Mouse (Mus musculus) forebrain, embryonic 12.5 days (tissue): ENCODE measurements around the gene Efnb3. TPM values are rescaled to one million over a fixed set of nuclear protein-coding genes. Genes with fewer than 3 reads are reported as not detected.

Source experiments
- ATAC-seq: fragments of 200-750 bp; cut with Nextera tagmentation; 2 replicates; pipeline ENCODE4 v1.8.0; 2017; ENCODE audit warnings: moderate TSS enrichment; ENCODE audit not compliant: low FRiP score
- H3K27ac ChIP-seq: fragments of 300-500 bp; sonication (generic); 2 replicates; pipeline ENCODE4 v1.5.1; 2016; ENCODE audit warnings: mild to moderate bottlenecking
- H3K27me3 ChIP-seq: fragments of 300-500 bp; sonication (generic); 2 replicates; pipeline ENCODE4 v1.6.1; 2016; ENCODE audit warnings: mild to moderate bottlenecking
- H3K36me3 ChIP-seq: fragments of 300-500 bp; sonication (generic); replicated peaks from 2 replicates; pipeline ENCODE4 v1.6.1; 2016; ENCODE audit warnings: mild to moderate bottlenecking
- H3K4me1 ChIP-seq: fragments of 300-500 bp; sonication (generic); 2 replicates; pipeline ENCODE4 v1.6.1; 2016
- H3K4me2 ChIP-seq: fragments of 300-500 bp; sonication (generic); 2 replicates; pipeline ENCODE4 v1.6.1; 2016; ENCODE audit warnings: mild to moderate bottlenecking, moderate library complexity
- H3K4me3 ChIP-seq: fragments of 300-500 bp; sonication (generic); replicated peaks from 2 replicates; pipeline ENCODE4 v1.5.1; 2016; ENCODE audit warnings: mild to moderate bottlenecking
- H3K9ac ChIP-seq: fragments of 300-500 bp; sonication (generic); 2 replicates; pipeline ENCODE4 v1.6.1; 2016; ENCODE audit warnings: mild to moderate bottlenecking
- H3K9me3 ChIP-seq: fragments of 300-500 bp; sonication (generic); 2 replicates; pipeline ENCODE4 v1.6.1; 2016
- WGBS: fragments of 180-500 bp; shearing (Covaris S2); methylation state at CpG from one replicate; pipeline ENCODE4 v1.1.7; 2016; 5-methylcytosine and 5-hydroxymethylcytosine counted together
- microRNA-seq: library from miRNA; unstranded; fragments of <30 nt; microRNA quantifications from one replicate; pipeline ENCODE4, GENCODE M21; 2017
- polyA plus RNA-seq: library from polyadenylated mRNA; unstranded; fragments of >200 nt; fragmentation: Nextera tagmentation; extraction: Ambion mirVana; gene quantifications from 2 replicates; pipeline ENCODE4 v1.2.1, GENCODE M21; 2016

Gene Efnb3
- polyA plus RNA-seq, 1 experiment from 2014 or later, result 63.7 TPM

DNA sequence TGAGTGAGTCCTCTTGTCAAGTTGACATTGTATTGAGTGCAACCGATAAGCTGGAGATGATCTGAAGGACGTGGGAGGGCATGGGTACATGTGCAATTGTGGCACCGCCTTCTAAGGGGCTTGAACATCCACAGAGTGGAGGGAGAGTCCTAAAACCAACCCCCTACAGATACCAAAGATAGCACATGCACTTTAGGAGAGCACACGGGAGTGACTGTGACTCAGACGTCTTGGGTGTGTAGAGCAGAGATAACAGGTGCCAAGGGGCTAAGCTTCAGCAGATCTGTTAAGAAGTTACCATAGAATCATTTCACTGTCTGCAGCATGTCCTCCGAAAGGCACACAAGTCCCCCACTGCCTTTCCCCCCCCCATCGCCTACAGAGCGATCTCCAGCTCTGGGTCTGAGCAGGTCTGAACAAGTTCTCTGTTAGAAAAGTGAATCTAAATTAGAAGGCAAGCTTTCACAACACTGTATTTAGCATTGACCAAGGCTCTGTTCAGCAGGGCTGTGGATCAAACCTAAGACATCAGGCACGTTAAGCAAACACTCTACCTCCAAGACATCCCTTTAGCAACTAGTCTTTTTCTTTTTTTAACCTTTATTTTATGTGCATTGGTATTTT, 38.4 kb downstream of the Efnb3 start:
- no peaks in the 10 kb centered on the region for H3K9me3 ChIP-seq
- no peak overlapping the region for H3K9ac ChIP-seq
- no peak overlapping the region for H3K27ac ChIP-seq
- no peaks in the 10 kb centered on the region for H3K36me3 ChIP-seq
- H3K27me3 ChIP-seq, result no peaks in the 10 kb centered on the region
- WGBS, result 88% methylated on average over 9 of the region's 9 CpGs
- H3K4me2 ChIP-seq, result no peak overlapping the region
- H3K4me3 ChIP-seq, result no peak overlapping the region
- H3K4me1 ChIP-seq, result peaks cover 8% of the 10 kb centered on the region
- no peak for ATAC-seq

DNA sequence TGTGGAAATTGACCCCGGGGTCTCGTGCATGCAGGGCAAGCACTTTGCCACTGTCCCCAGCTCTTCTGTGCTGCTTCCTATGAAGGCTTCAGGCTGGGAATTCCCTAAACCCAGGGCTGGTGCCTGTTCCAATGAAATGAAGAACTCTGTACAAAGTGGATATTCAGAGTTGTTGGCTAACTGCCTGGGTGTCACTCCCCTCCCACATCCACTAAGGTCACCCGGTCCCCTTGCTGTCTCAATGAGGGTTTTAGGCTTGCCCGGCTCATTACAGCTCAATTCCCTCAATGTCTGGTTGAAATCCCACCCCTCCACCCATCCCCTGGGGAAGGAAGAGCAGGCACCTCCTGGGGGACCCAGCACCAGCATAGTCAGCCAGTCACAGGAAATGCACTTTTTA, 40.0 kb downstream of the Efnb3 start:
- H3K4me3 ChIP-seq, result no peak overlapping the region
- H3K36me3 ChIP-seq, result no peaks in the 10 kb centered on the region
- no peaks in the 10 kb centered on the region; the same call in 1 of the 2 replicates for H3K27me3 ChIP-seq
- H3K9ac ChIP-seq, result no peak overlapping the region
- 93% methylated on average over 4 of the region's 4 CpGs for WGBS
- no peaks in the 10 kb centered on the region for H3K4me1 ChIP-seq
- H3K27ac ChIP-seq, result no peak overlapping the region
- no peaks in the 10 kb centered on the region for H3K9me3 ChIP-seq
- H3K4me2 ChIP-seq, result no peak overlapping the region
- no peak for ATAC-seq

DNA sequence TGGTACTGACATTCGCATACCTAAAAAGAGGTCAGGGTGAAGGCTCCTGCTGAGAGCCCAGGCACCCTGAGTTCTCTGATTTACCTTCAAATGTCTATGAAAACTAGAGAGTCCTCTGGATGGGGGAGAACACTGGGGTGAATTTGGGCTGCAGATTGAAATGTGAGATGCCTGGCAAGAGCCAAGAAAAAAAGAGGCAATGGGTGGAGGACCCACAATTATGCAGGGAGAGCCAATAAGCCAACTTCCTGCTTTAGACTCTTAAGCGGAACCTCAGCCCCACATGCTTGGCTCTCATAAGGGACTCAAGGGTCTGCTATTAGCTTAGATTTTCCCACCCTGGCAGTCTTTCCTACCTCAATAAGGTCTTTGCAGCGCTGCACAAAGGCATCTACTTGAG, 43.3 kb downstream of the Efnb3 start:
- no peaks in the 10 kb centered on the region for H3K36me3 ChIP-seq
- peaks cover 3% of the 10 kb centered on the region; the same call in 1 of the 2 replicates for H3K27me3 ChIP-seq
- H3K9me3 ChIP-seq, result no peaks in the 10 kb centered on the region
- ATAC-seq, result no peak
- no peak overlapping the region for H3K4me2 ChIP-seq
- H3K9ac ChIP-seq, result no peak overlapping the region
- no peaks in the 10 kb centered on the region for H3K4me1 ChIP-seq
- 85% methylated on average over 3 of the region's 3 CpGs for WGBS
- no peak overlapping the region for H3K4me3 ChIP-seq
- H3K27ac ChIP-seq, result no peak overlapping the region

DNA sequence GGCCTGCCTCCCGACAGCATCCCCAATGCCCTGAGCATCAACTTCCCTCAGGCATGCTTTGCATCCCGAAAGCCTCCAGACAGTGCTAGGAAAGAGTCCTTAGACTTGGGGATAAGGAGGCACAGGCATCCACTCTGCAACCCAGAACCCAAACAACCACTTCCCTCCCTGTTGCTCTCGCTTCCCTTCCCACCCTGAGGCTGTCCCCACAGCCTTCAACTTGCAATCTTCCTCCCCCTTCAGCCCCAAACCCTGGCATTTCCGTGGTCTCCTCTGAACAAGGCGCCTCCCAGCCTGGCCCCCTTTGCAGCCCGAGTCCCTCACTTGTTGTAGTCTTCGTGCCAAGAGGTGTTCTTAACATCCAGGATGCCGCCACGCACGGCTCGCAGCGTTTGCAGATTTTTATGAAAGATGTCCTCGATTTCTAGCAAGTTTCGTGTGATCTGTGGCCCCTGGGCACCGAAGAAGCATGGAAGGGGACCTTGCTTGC, 43.8 kb downstream of the Efnb3 start:
- Histone ChIP-seq H3K27me3 (peaks cover 3% of the 10 kb centered on the region; the same call in 1 of the 2 replicates), H3K27ac (no peak overlapping the region), H3K9ac (no peak overlapping the region), H3K9me3 (no peaks in the 10 kb centered on the region), H3K4me1 (no peaks in the 10 kb centered on the region), H3K36me3 (no peaks in the 10 kb centered on the region), H3K4me3 (no peak overlapping the region), H3K4me2 (no peak overlapping the region)
- ATAC-seq, result no peak
- 74% methylated on average over 15 of the region's 15 CpGs for WGBS

DNA sequence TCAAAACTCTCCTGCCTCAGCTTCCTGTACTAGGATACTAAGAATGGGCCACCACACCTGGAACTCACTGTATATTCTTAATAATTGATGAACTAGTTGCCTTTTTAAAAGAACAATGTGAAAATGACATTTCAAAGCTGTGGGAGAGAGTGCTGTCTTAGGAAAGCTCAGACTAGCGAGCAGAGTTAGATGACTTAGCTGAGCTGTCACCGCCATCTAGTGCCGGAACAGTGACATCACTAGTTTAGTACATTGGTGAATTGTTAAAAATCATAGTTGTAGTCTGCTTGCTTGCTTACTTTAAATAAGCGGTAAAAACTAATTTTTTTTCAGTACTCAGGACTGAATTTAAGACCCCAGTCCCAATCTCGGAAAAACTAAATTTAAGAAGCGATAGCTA, 46.2 kb downstream of the Efnb3 start:
- no peak overlapping the region for H3K9ac ChIP-seq
- 0 out of 2 replicates have a peak, but pooled peaks have one; percentile 36 for ATAC-seq
- no peaks in the 10 kb centered on the region for H3K9me3 ChIP-seq
- H3K27ac ChIP-seq, result no peak overlapping the region
- H3K4me3 ChIP-seq, result no peak overlapping the region
- no peak overlapping the region for H3K4me2 ChIP-seq
- WGBS, result 11% methylated on average over 6 of the region's 6 CpGs
- H3K27me3 ChIP-seq, result peaks cover 3% of the 10 kb centered on the region; the same call in 1 of the 2 replicates
- no peaks in the 10 kb centered on the region for H3K4me1 ChIP-seq
- H3K36me3 ChIP-seq, result no peaks in the 10 kb centered on the region

DNA sequence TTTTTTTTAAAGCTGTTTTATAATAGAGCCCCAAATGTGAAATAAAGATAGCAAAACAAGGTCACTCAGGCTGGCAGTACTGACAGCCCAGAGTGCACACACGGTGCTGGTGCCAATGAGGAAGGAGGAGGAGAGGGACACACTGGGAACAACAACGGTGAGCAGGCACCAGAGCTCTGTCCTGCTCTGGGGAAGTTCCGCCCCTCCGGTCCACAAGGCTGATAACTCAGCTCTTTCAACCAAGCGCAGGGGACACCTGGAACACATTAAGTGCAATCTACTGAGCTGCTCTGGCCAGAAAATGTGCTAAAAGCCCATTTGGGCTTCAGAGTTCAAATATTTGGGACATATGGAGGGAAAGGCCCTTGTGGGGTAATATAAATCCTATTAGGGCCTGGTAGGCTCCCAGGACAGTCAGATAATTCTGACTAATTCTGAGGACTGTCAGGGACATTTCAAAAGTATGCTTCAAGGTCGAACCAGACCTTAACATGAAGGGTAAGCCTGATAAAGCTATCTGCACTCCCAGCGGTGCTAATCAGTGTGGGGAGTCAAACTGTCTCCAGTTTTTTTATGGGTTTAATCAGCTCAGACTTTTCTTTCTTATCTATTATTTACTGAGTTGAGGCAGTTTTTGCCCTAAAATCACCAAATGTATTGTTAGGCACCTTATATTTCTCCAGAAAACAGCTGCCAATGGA, 49.1 kb downstream of the Efnb3 start:
- no peak overlapping the region for H3K4me2 ChIP-seq
- ATAC-seq, result no peak
- peaks cover 3% of the 10 kb centered on the region; the same call in 1 of the 2 replicates for H3K27me3 ChIP-seq
- H3K4me3 ChIP-seq, result no peak overlapping the region
- no peaks in the 10 kb centered on the region for H3K4me1 ChIP-seq
- no peak overlapping the region for H3K9ac ChIP-seq
- H3K36me3 ChIP-seq, result no peaks in the 10 kb centered on the region
- WGBS, result 65% methylated on average over 7 of the region's 7 CpGs
- no peak overlapping the region for H3K27ac ChIP-seq
- H3K9me3 ChIP-seq, result no peaks in the 10 kb centered on the region

Small RNA genes lying within 50 kb of the gene (microRNA-seq; reads per million reads assigned to microRNA genes)
- gene Gm27493, result not detected

Other genes starting within 250 kb of the Efnb3 start
- 49.0 and 52.6 TPM in 2 replicates for gene Cntrob, start 236.4 kb downstream of the Efnb3 start, polyA plus RNA-seq
- 185 and 192 TPM in 2 replicates for gene Trappc1, start 236.2 kb downstream of the Efnb3 start, polyA plus RNA-seq
- 5.1 and 5.5 TPM in 2 replicates for gene Kcnab3, start 233.9 kb downstream of the Efnb3 start, polyA plus RNA-seq
- 44.8 and 46.3 TPM in 2 replicates for gene Rnf227, start 219.7 kb downstream of the Efnb3 start, polyA plus RNA-seq
- gene Chd3, start 190.8 kb downstream of the Efnb3 start, polyA plus RNA-seq, result 94.3 and 98.3 TPM in 2 replicates
- gene Naa38, start 164.7 kb downstream of the Efnb3 start, polyA plus RNA-seq, result 91.7 and 103 TPM in 2 replicates
- gene Cyb5d1, start 164.6 kb downstream of the Efnb3 start, polyA plus RNA-seq, result 55.0 and 60.9 TPM in 2 replicates
- gene Tmem88, start 162.0 kb downstream of the Efnb3 start, polyA plus RNA-seq, result 9.1 and 11.2 TPM in 2 replicates
- 50.8 and 53.3 TPM in 2 replicates for gene Kdm6b, start 146.5 kb downstream of the Efnb3 start, polyA plus RNA-seq
- 1.7 and 2.1 TPM in 2 replicates for gene Dnah2, start 11.1 kb downstream of the Efnb3 start, polyA plus RNA-seq
- gene Wrap53, start 20.1 kb upstream of the Efnb3 start, polyA plus RNA-seq, result 33.0 and 36.0 TPM in 2 replicates
- 120 and 124 TPM in 2 replicates for gene Trp53, start 20.2 kb upstream of the Efnb3 start, polyA plus RNA-seq
- 11.9 and 12.6 TPM in 2 replicates for gene Atp1b2, start 45.7 kb upstream of the Efnb3 start, polyA plus RNA-seq
- not detected in 2 replicates for gene Shbg, start 57.7 kb upstream of the Efnb3 start, polyA plus RNA-seq
- 15.8 and 21.5 TPM in 2 replicates for gene Sat2, start 61.8 kb upstream of the Efnb3 start, polyA plus RNA-seq
- 46.0 and 48.9 TPM in 2 replicates for gene Fxr2, start 72.8 kb upstream of the Efnb3 start, polyA plus RNA-seq
- not detected in 2 replicates for gene Sox15, start 95.1 kb upstream of the Efnb3 start, polyA plus RNA-seq
- gene Mpdu1, start 102.4 kb upstream of the Efnb3 start, polyA plus RNA-seq, result 74.7 and 80.9 TPM in 2 replicates
- 5.5 TPM in 2 replicates for gene Cd68, start 105.9 kb upstream of the Efnb3 start, polyA plus RNA-seq
- gene Eif4a1, start 112.2 kb upstream of the Efnb3 start, polyA plus RNA-seq, result 694 and 751 TPM in 2 replicates
- 106 and 119 TPM in 2 replicates for gene Senp3, start 121.9 kb upstream of the Efnb3 start, polyA plus RNA-seq
- 0.26 TPM in 1 of 2 replicates, not detected in the other for gene Tnfsf13, start 125.6 kb upstream of the Efnb3 start, polyA plus RNA-seq
- 1.3 and 1.6 TPM in 2 replicates for gene Tnfsf12, start 135.6 kb upstream of the Efnb3 start, polyA plus RNA-seq
- 0.51 and 0.84 TPM in 2 replicates for gene Tnfsfm13, start 135.9 kb upstream of the Efnb3 start, polyA plus RNA-seq
- 31.3 and 35.4 TPM in 2 replicates for gene Polr2a, start 198.4 kb upstream of the Efnb3 start, polyA plus RNA-seq
- gene Slc35g3, start 201.8 kb upstream of the Efnb3 start, polyA plus RNA-seq, result 0.13 and 0.33 TPM in 2 replicates
- gene Zbtb4, start 205.7 kb upstream of the Efnb3 start, polyA plus RNA-seq, result 1.3 and 1.5 TPM in 2 replicates
- gene Chrnb1, start 235.7 kb upstream of the Efnb3 start, polyA plus RNA-seq, result 1.2 and 1.8 TPM in 2 replicates
- gene Fgf11, start 241.7 kb upstream of the Efnb3 start, polyA plus RNA-seq, result 2.6 and 3.2 TPM in 2 replicates
- 0.76 and 1.3 TPM in 2 replicates for gene Tmem102, start 245.4 kb upstream of the Efnb3 start, polyA plus RNA-seq